Mouse (Mus musculus): Measurements from ENCODE around the gene Pef1. TPM values are rescaled to one million over a fixed set of nuclear protein-coding genes. Genes with fewer than 3 reads are reported as not detected.

Gene Pef1
- polyA plus RNA-seq, 1 experiment = 59.7 TPM

- DNase-seq (ENCODE audit: low read depth) = peak; percentile 54
- TF ChIP-seq CTCF (IDR thresholded peaks at IDR 0.05; ENCODE audit: borderline replicate concordance, extremely low read depth, insufficient read depth, insufficient read length) = no peak
- TF ChIP-seq POLR2A (IDR thresholded peaks at IDR 0.05; ENCODE audit: borderline replicate concordance, extremely low read depth, insufficient read depth, insufficient read length, poor library complexity, severe bottlenecking) = no peak
These were observed 66.2 kb downstream of the Pef1 start for GRCm38 (mm10) chr4:130168280-130169183.

- no peak for DNase-seq (ENCODE audit: low read depth)
- TF ChIP-seq POLR2A (IDR thresholded peaks at IDR 0.05; ENCODE audit: borderline replicate concordance, extremely low read depth, insufficient read depth, insufficient read length, poor library complexity, severe bottlenecking) = no peak
- TF ChIP-seq CTCF (IDR thresholded peaks at IDR 0.05; ENCODE audit: borderline replicate concordance, extremely low read depth, insufficient read depth, insufficient read length) = no peak
These were observed 67.1 kb downstream of the Pef1 start for GRCm38 (mm10) chr4:130169411-130169971.

GRCm38 (mm10) chr4:130170362-130170761 lies 68.0 kb downstream of the Pef1 start:
- no peak for DNase-seq (ENCODE audit: low read depth)
- TF ChIP-seq POLR2A (IDR thresholded peaks at IDR 0.05; ENCODE audit: borderline replicate concordance, extremely low read depth, insufficient read depth, insufficient read length, poor library complexity, severe bottlenecking) = no peak
- no peak for TF ChIP-seq CTCF (IDR thresholded peaks at IDR 0.05; ENCODE audit: borderline replicate concordance, extremely low read depth, insufficient read depth, insufficient read length)

GRCm38 (mm10) chr4:130171951-130172765 lies 69.8 kb downstream of the Pef1 start:
- DNase-seq (ENCODE audit: low read depth) = no peak
- TF ChIP-seq CTCF (IDR thresholded peaks at IDR 0.05; ENCODE audit: borderline replicate concordance, extremely low read depth, insufficient read depth, insufficient read length) = no peak
- no peak for TF ChIP-seq POLR2A (IDR thresholded peaks at IDR 0.05; ENCODE audit: borderline replicate concordance, extremely low read depth, insufficient read depth, insufficient read length, poor library complexity, severe bottlenecking)

GRCm38 (mm10) chr4:130173060-130173822 lies 70.9 kb downstream of the Pef1 start:
- TF ChIP-seq POLR2A (IDR thresholded peaks at IDR 0.05; ENCODE audit: borderline replicate concordance, extremely low read depth, insufficient read depth, insufficient read length, poor library complexity, severe bottlenecking) = no peak
- TF ChIP-seq CTCF (IDR thresholded peaks at IDR 0.05; ENCODE audit: borderline replicate concordance, extremely low read depth, insufficient read depth, insufficient read length) = no peak
- DNase-seq (ENCODE audit: low read depth) = no peak

GRCm38 (mm10) chr4:130173911-130174311 lies 71.6 kb downstream of the Pef1 start:
- no peak for TF ChIP-seq POLR2A (IDR thresholded peaks at IDR 0.05; ENCODE audit: borderline replicate concordance, extremely low read depth, insufficient read depth, insufficient read length, poor library complexity, severe bottlenecking)
- DNase-seq (ENCODE audit: low read depth) = no peak

- DNase-seq (ENCODE audit: low read depth) = no peak
- no peak for TF ChIP-seq CTCF (IDR thresholded peaks at IDR 0.05; ENCODE audit: borderline replicate concordance, extremely low read depth, insufficient read depth, insufficient read length)
These were observed 72.1 kb downstream of the Pef1 start for GRCm38 (mm10) chr4:130174335-130175031.

GRCm38 (mm10) chr4:130175072-130175711 lies 72.8 kb downstream of the Pef1 start, which contains the start of gene Tinagl1:
TSS of gene Tinagl1 (minus strand) at chr4:130175122.
- TF ChIP-seq POLR2A (IDR thresholded peaks at IDR 0.05; ENCODE audit: borderline replicate concordance, extremely low read depth, insufficient read depth, insufficient read length, poor library complexity, severe bottlenecking) = no peak
- TF ChIP-seq CTCF (IDR thresholded peaks at IDR 0.05; ENCODE audit: borderline replicate concordance, extremely low read depth, insufficient read depth, insufficient read length) = no peak
- no peak for DNase-seq (ENCODE audit: low read depth)

GRCm38 (mm10) chr4:130176156-130176720 lies 73.9 kb downstream of the Pef1 start:
- TF ChIP-seq CTCF (IDR thresholded peaks at IDR 0.05; ENCODE audit: borderline replicate concordance, extremely low read depth, insufficient read depth, insufficient read length) (no peak), POLR2A (IDR thresholded peaks at IDR 0.05; ENCODE audit: borderline replicate concordance, extremely low read depth, insufficient read depth, insufficient read length, poor library complexity, severe bottlenecking) (no peak)
- no peak for DNase-seq (ENCODE audit: low read depth)

GRCm38 (mm10) chr4:130177087-130177486 lies 74.7 kb downstream of the Pef1 start:
- TF ChIP-seq POLR2A (IDR thresholded peaks at IDR 0.05; ENCODE audit: borderline replicate concordance, extremely low read depth, insufficient read depth, insufficient read length, poor library complexity, severe bottlenecking) (no peak), CTCF (IDR thresholded peaks at IDR 0.05; ENCODE audit: borderline replicate concordance, extremely low read depth, insufficient read depth, insufficient read length) (no peak)
- no peak for DNase-seq (ENCODE audit: low read depth)

Data from brain, embryonic 14.5 days (tissue).